Mouse (Mus musculus) liver, embryonic 14.5 days (tissue): ENCODE results near the gene Slc12a1. TPM values are rescaled to one million over a fixed set of nuclear protein-coding genes. Genes with fewer than 3 reads are reported as not detected.

Experiments
- ATAC-seq: fragments of 200-750 bp; cut with Nextera tagmentation; 2 replicates; pipeline ENCODE4 v1.8.0; 2017; ENCODE audit warnings: moderate number of reproducible peaks, mild to moderate bottlenecking, moderate library complexity; ENCODE audit not compliant: insufficient read depth
- DNase-seq, 3 experiments: peaks; one replicate each; pipeline ENCODE4 v3.0.0-alpha.2; 2012 to 2013; ENCODE audit warnings: low read depth in 3 of 3, low spot score in 3 of 3
- H3K27ac ChIP-seq: fragments of 300-500 bp; sonication (generic); 2 replicates; pipeline ENCODE4 v1.5.1; 2014; ENCODE audit warnings: moderate library complexity, mild to moderate bottlenecking, control low read depth, inconsistent platforms
- H3K27me3 ChIP-seq: fragments of 300-500 bp; sonication (generic); 2 replicates; pipeline ENCODE4 v1.6.1; 2014; ENCODE audit warnings: mild to moderate bottlenecking, low read length, moderate library complexity; ENCODE audit not compliant: control insufficient read depth, insufficient read depth
- H3K36me3 ChIP-seq: fragments of 300-500 bp; sonication (generic); replicated peaks from 2 replicates; pipeline ENCODE4 v1.6.1; 2014; ENCODE audit warnings: low read depth; ENCODE audit not compliant: control insufficient read depth, insufficient read depth
- H3K4me1 ChIP-seq, 2 experiments: fragments of 200-500 bp in 1 of 2; fragments of 300-500 bp in 1 of 2; sonication (generic) in 1 of 2; replicated peaks; 2 replicates each; pipeline ENCODE4 v1.6.1; 2012 to 2014; ENCODE audit warnings: antibody characterized with exemption in 1 of 2, inconsistent platforms in 1 of 2, low read length in 1 of 2; ENCODE audit not compliant: control insufficient read depth in 2 of 2, insufficient read depth in 2 of 2
- H3K4me2 ChIP-seq: fragments of 300-500 bp; sonication (generic); 2 replicates; pipeline ENCODE4 v1.6.1; 2014; ENCODE audit warnings: low read depth, mild to moderate bottlenecking, control low read depth, moderate library complexity
- H3K4me3 ChIP-seq, 2 experiments: fragments of 200-500 bp in 1 of 2; fragments of 300-500 bp in 1 of 2; sonication (generic) in 1 of 2; 2 replicates each; pipeline ENCODE4 v1.5.1; 2012 to 2014; ENCODE audit warnings: low read depth in 2 of 2, low read length in 2 of 2, mild to moderate bottlenecking in 2 of 2, control low read depth in 1 of 2, inconsistent platforms in 1 of 2, moderate library complexity in 1 of 2; ENCODE audit not compliant: insufficient read depth in 1 of 2
- H3K9ac ChIP-seq: fragments of 300-500 bp; sonication (generic); replicated peaks from 2 replicates; pipeline ENCODE4 v1.6.1; 2014; ENCODE audit warnings: mild to moderate bottlenecking, control low read depth, moderate library complexity
- H3K9me3 ChIP-seq: fragments of 300-500 bp; sonication (generic); 2 replicates; pipeline ENCODE4 v1.6.1; 2016; ENCODE audit warnings: low read length, mixed read lengths; ENCODE audit not compliant: control insufficient read depth
- CTCF ChIP-seq: IDR thresholded peaks from 2 replicates; pipeline ENCODE4 v1.5.1; 2016; ENCODE audit warnings: antibody characterized with exemption, low read depth, control low read depth
- EP300 ChIP-seq: IDR thresholded peaks from 2 replicates; pipeline ENCODE4 v1.6.1; 2016; ENCODE audit warnings: antibody characterized with exemption, low read depth
- WGBS: fragments of 180-500 bp; shearing (Covaris S2); extraction: QIAGEN DNeasy Blood & Tissue Kit; methylation state at CpG from one replicate; pipeline ENCODE4 v1.1.7; 2014; ENCODE audit not compliant: insufficient replicate concordance; 5-methylcytosine and 5-hydroxymethylcytosine counted together
- polyA plus RNA-seq, 2 experiments: library from polyadenylated mRNA; depleted of rRNA in 1 of 2; stranded (reverse) in 1 of 2; unstranded in 1 of 2; fragments of >200 nt; fragmentation: Nextera tagmentation in 1 of 2; extraction: Ambion mirVana in 1 of 2; gene quantifications; 2 replicates each; pipeline versions ENCODE4 v1.2.1 to v1.2.3; 2012 to 2014

Gene Slc12a1
- polyA plus RNA-seq, 2 experiments, result not detected

DNA sequence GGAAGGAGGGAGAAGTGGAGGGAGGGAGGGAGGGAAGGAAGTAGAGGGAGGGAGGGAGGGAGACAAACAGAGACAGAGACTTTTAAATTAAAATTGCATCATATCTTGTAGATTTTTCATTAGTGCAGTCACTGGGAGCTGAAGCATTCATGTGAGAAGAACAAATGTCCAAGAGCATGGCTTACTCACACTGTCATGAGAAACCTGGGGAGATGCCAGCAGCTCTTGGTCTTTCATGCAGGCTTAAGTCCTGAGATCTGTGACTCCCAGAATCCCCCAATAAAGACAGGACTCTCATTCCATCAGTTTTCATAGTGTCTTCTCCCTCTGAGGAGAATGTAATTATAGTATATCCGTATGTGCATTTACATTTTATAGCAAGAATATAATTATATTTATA, 66.3 kb downstream of the Slc12a1 start:
- Histone ChIP-seq H3K27me3 (no peaks in the 10 kb centered on the region), H3K27ac (no peak overlapping the region), H3K9me3 (no peaks in the 10 kb centered on the region), H3K36me3 (no peaks in the 10 kb centered on the region), H3K4me2 (no peak overlapping the region), H3K4me3 (no peak overlapping the region), H3K9ac (no peak overlapping the region), H3K4me1 (peaks cover 0 to 2% of the 10 kb centered on the region in 2 experiments; a peak in 1 of 4 replicates)
- TF ChIP-seq CTCF, result no peak
- TF ChIP-seq EP300, result no peak
- 57% methylated on average over 1 of the region's 1 CpGs for WGBS
- ATAC-seq (no peak), DNase-seq (no peak)

DNA sequence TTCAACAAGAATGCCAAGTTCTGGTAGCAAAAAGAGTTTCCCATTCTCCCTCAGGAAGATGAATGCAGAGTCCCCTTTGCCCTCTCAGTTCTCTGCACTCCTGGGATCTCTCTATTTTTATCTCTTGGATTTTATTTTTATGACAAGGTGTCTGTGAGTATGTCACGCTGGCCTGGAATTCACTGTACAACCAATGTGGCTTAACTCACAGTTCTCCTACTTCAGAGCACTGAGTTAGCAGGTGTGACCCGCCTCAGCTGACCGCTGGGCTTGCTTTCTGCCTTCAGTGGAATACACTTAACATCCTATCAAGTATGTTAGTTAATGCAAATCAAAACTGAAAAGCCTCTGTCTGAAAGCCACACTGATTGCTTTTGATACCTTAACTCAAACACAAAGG, 67.0 kb downstream of the Slc12a1 start:
- 73% methylated on average over 3 of the region's 3 CpGs for WGBS
- H3K27ac ChIP-seq, result no peak overlapping the region
- TF ChIP-seq EP300 (no peak), CTCF (no peak)
- DNase-seq, result no peak
- H3K27me3 ChIP-seq, result no peaks in the 10 kb centered on the region
- H3K4me1 ChIP-seq, result peaks cover 0 to 2% of the 10 kb centered on the region in 2 experiments; a peak in 1 of 4 replicates
- H3K36me3 ChIP-seq, result no peaks in the 10 kb centered on the region
- ATAC-seq, result no peak
- no peak overlapping the region for H3K4me3 ChIP-seq
- no peak overlapping the region for H3K9ac ChIP-seq
- H3K4me2 ChIP-seq, result no peak overlapping the region
- H3K9me3 ChIP-seq, result no peaks in the 10 kb centered on the region

DNA sequence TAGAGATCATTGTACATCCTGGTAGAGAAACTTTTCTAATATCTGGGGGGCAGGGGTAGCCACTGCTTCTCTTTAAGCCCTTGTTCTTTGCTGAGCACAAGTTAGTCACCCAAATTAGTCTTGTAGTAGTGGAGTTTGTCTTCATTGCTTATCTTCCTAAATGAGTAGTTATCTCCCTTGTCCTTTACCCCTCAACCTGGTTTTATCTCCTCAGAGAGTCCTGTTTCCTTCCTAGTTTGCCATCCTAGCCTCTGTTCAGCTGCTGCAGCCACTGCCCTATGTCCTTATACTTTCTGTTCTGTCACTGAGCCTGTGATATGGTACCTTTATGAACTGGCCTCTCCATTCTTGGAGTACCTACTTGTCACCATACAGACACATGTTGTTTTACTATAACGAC, 69.4 kb downstream of the Slc12a1 start:
- no peaks in the 10 kb centered on the region for H3K27me3 ChIP-seq
- no peak overlapping the region for H3K27ac ChIP-seq
- no peak overlapping the region; the same call in 1 of the 2 replicates for H3K9ac ChIP-seq
- H3K4me1 ChIP-seq, result peaks cover 0 to 2% of the 10 kb centered on the region in 2 experiments; a peak in 1 of 4 replicates
- 52% methylated on average over 1 of the region's 1 CpGs for WGBS
- DNase-seq (no peak), ATAC-seq (no peak)
- H3K9me3 ChIP-seq, result no peaks in the 10 kb centered on the region
- H3K4me3 ChIP-seq, result no peak overlapping the region
- TF ChIP-seq CTCF (no peak), EP300 (no peak)
- H3K36me3 ChIP-seq, result no peaks in the 10 kb centered on the region
- no peak overlapping the region for H3K4me2 ChIP-seq

DNA sequence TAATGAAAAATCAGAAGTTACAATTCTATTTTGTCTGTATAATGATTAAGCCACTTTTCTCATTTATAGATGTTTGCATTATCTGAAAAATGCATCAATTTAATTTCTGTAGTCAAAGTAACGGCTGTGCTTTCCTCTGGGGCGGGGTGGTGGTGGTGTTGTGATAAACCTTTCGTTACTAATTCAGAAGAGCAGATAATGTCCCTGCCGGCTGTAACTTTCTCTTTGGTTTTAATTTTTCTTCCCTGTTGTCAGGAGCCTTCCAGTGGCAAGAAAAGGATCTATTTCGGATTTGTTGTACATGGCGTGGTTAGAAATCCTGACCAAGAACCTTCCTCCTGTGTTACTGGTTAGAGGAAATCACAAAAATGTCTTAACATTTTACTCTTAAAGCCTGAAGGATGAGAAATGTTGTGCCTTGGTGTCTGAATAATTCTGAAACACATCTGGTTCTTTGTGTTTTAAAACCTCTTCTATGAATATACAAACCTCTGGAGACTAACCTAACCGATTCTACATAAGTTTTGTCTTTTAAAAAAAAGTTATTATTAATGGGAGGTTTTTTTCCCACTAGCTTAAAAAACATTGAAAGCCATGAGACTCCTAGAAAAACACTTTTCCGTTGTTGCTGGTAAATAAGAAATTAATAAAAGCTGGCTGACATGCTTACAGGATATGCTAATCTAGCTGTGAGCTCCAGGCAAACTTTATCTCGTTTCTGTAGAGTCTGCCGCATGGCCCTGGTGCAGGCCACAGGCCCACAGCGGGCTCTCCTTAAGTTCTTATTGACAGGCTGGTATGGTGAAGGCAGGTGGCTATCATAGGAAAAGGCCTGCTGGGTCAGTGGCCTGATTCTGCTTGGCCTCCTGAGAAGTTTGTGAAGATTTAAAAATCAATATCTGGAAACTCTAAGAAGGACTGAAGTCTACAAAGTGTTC, 76.4 kb downstream of the Slc12a1 start:
- WGBS, result 29% methylated on average over 11 of the region's 11 CpGs
- Histone ChIP-seq H3K36me3 (no peaks in the 10 kb centered on the region), H3K4me3 (no peak overlapping the region), H3K27me3 (no peaks in the 10 kb centered on the region), H3K4me2 (peak overlapping the region; percentile 40), H3K9me3 (no peaks in the 10 kb centered on the region), H3K4me1 (peaks cover 0 to 24% of the 10 kb centered on the region in 2 experiments; a peak in 3 of 4 replicates), H3K9ac (no peak overlapping the region), H3K27ac (0 out of 2 replicates have a peak overlapping the region, but pooled peaks have one; percentile 29)
- TF ChIP-seq EP300, result no peak; the same call in 1 of the 2 replicates
- no peak for DNase-seq
- peak; percentile 79 for ATAC-seq

DNA sequence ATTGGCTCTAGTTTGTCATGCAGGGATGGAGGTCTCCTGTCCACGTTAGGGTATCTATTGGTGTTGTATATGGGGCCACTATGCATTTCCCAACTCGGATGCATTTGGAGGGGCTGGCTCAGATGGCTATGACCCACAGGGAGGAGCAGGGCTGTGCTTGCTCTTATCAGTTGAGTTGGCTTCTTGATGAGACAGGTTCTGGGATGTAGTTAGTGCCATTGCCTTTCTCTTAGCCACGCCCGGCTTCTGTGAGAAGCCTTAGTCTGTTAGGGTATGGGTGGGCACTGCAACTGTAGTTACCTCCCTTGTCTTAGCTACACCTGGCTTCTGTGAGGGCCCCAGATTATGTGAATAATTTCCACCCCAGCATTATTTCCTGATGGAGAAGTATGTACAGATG, 79.9 kb downstream of the Slc12a1 start:
- ATAC-seq, result peak; percentile 59
- H3K36me3 ChIP-seq, result no peaks in the 10 kb centered on the region
- H3K4me2 ChIP-seq, result no peak overlapping the region
- no peak for TF ChIP-seq CTCF
- TF ChIP-seq EP300, result no peak
- no peaks in the 10 kb centered on the region for H3K9me3 ChIP-seq
- no peak overlapping the region for H3K4me3 ChIP-seq
- WGBS, result 55% methylated on average over 4 of the region's 4 CpGs
- H3K27me3 ChIP-seq, result no peaks in the 10 kb centered on the region
- no peak overlapping the region for H3K27ac ChIP-seq
- peaks cover 0 to 24% of the 10 kb centered on the region in 2 experiments; a peak in 3 of 4 replicates for H3K4me1 ChIP-seq
- DNase-seq, result no peak
- no peak overlapping the region for H3K9ac ChIP-seq
